Mouse (Mus musculus) ES-Bruce4 (cell line): ENCODE measurements at regions not wholly inside any gene's neighbourhood (a gene's known extent, or its start where the extent isn't known, plus 50 kb on each side); places are given as distances from the start of the nearest gene placed in this dataset.

Source experiments
- EP300 ChIP-seq: IDR thresholded peaks from 2 replicates; pipeline ENCODE4 v1.6.1; 2011; ENCODE audit warnings: low read depth, low read length; ENCODE audit not compliant: insufficient read depth
- POLR2A ChIP-seq: IDR thresholded peaks from one replicate; pipeline ENCODE4 v1.8.1; 2011; ENCODE audit warnings: low read length; ENCODE audit not compliant: insufficient read depth

DNA sequence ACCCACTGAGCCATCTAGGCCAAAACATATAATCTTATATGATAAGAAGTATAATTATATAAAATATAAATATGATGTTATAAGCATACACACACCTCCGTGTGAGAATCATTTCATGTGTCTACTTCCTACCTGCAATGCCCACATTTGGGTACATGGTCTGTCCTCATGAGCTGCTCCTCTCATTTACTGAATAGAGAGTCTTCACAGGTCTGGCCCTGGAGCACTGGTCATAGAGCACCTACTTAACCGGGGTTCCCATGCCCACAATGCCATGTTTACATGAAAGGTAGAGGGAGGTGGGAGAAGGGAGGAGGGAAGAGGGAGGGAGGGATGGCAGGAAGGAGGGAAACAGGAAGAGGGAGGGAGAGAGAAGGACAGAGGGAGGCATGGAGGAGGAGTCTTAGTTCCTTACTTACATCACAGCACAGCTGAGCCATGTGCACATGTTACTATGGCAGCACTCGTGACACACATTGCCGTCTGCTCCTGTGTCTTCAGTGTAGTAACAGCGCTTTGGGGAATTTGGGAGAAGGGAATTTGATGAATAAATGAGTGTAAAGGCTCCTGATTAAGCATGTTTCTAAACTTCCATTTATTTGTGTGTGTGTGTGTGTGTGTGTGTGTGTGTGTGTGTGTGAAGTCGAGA is 585.3 kb upstream of the Lcorl start:
- TF ChIP-seq POLR2A (no peak), EP300 (no peak)
